Mouse (Mus musculus) E14TG2a.4 (cell line): ENCODE measurements around the gene Fam53b.

Source experiments
- CTCF ChIP-seq: conservative IDR thresholded peaks from 2 replicates; pipeline ENCODE4 v1.5.1; 2014; ENCODE audit warnings: low read length
- NANOG ChIP-seq: IDR thresholded peaks from 2 replicates; pipeline ENCODE4 v1.6.1; 2014; ENCODE audit warnings: borderline replicate concordance, low read length, mixed read lengths
- POU5F1 ChIP-seq: IDR thresholded peaks from 2 replicates; pipeline ENCODE4 v1.6.1; 2014; ENCODE audit warnings: low read length, borderline replicate concordance

DNA sequence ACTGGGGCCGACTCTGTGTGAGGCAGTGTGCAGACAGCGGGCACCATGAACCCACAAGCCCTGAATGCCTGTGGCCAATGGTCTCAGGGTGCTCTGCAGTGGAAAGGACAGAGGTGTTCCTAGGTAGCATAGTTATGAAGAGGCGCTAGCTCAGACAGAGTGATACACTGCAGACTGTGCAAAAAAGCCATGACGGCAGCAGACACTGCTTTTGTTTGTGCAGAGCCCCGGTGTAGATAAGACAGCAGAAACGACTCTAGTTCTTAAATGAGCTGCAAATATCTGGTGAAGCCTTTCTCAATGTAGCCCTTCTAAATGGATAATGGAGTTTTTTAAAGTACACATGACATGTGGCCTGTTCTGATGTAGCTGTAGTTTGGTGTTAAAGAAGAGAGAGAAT lies 73.9 kb downstream of the Fam53b start:
- no peak for TF ChIP-seq CTCF
- no peak for TF ChIP-seq POU5F1
- TF ChIP-seq NANOG: no peak
